Mouse (Mus musculus) MEL-GATA-1-ER (cell line): Measurements from ENCODE around the gene Cd177.
"Not testable (repeated sequence)": the region's sequence is repeated elsewhere in the genome, so short reads cannot be mapped to it uniquely, and the experiment has no call there.

Experiments
- DNase-seq: peaks from one replicate; pipeline ENCODE4 v3.0.0-alpha.2; 2012; ENCODE audit warnings: low read depth; ENCODE audit errors: extremely low read depth

Cd177 gene

GRCm38 (mm10) chr7:24760211-24760610 lies at the start of gene Cd177:
Gene Cd177, minus strand, starts transcription at chr7:24760311.
- DNase-seq = no peak

DNA sequence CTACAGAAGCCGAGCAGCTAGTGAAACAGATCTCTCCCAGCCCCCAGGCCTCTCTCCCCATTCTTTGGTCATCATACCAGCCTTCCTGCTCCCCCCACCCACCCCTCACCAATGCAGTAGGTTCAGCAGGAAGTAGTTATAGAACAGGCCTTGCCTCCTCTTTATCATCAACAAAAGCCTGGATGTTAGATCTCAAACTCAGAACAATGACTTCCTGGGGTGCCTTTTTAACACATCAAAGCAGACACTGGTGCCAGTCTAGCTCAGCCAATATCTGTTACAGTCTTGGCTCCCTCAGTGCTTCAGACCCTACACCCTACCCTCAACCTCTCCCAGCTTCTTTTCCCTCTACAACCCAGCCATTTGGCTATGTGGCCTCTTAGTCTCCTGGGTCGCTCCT lies 48.9 kb upstream of the Cd177 start:
- DNase-seq = no peak

GRCm38 (mm10) chr7:24804826-24805225 lies 44.7 kb upstream of the Cd177 start:
- no peak for DNase-seq

GRCm38 (mm10) chr7:24802149-24802767 lies 42.1 kb upstream of the Cd177 start:
- DNase-seq = no peak

- no peak for DNase-seq
These were observed 37.8 kb upstream of the Cd177 start for GRCm38 (mm10) chr7:24797918-24798317.

DNA sequence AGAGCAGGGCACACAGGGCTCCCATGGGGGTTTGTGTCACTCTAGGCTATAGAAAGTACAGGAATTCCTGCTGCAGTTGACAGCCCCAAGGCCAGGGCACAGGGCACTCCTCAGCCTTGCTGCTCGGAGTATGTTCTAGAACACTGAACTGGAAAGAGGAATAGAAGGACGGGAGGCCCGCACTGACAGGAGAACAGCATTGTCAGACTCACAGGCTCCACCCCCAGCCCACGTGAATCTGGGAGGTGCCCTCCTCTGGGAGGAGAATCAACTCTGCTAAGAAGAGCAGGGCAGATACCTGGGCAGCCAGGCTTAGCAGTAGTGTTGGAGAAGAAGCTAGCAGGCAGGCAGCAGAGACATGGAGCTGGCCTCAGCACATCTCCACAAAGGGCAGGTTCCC lies 16.8 kb upstream of the Cd177 start, which contains the start of gene Ceacam10:
Gene Ceacam10, plus strand, starts transcription at position 289 of the 400 bp plus-strand sequence.
- DNase-seq = not testable (repeated sequence)

GRCm38 (mm10) chr7:24776145-24776544 lies 16.0 kb upstream of the Cd177 start:
- DNase-seq = no peak

GRCm38 (mm10) chr7:24773942-24774535 lies 13.9 kb upstream of the Cd177 start:
- no peak for DNase-seq

- no peak for DNase-seq
These were observed 11.2 kb upstream of the Cd177 start for GRCm38 (mm10) chr7:24771361-24771760.

- DNase-seq = no peak
These were observed 2.5 kb upstream of the Cd177 start for GRCm38 (mm10) chr7:24762574-24762973.

GRCm38 (mm10) chr7:24761161-24761560 lies 1.1 kb upstream of the Cd177 start:
- DNase-seq = no peak

GRCm38 (mm10) chr7:24758520-24758919 lies 1.6 kb downstream of the Cd177 start:
- DNase-seq = no peak

DNA sequence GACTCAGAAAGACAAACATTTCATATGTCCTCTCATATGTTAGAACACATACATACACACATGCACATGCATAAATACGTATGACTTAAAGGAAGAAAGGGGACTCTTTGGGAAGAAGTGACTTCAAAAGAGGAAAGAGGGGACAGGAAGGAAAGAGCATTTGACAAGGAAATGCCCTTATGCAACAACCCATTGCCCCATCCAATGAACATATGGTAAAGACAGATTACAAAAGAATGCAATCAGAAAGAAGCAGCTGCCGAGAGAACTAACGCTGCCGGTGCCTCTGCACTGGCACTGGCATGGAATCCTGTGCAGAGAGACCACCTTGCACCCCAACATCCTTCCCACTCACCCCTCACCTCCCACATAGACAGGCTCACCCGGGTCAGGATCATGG lies 6.6 kb downstream of the Cd177 start:
- DNase-seq = no peak

GRCm38 (mm10) chr7:24751610-24752009 lies 8.5 kb downstream of the Cd177 start:
- no peak for DNase-seq

GRCm38 (mm10) chr7:24750695-24751094 lies 9.4 kb downstream of the Cd177 start:
- DNase-seq = no peak

DNA sequence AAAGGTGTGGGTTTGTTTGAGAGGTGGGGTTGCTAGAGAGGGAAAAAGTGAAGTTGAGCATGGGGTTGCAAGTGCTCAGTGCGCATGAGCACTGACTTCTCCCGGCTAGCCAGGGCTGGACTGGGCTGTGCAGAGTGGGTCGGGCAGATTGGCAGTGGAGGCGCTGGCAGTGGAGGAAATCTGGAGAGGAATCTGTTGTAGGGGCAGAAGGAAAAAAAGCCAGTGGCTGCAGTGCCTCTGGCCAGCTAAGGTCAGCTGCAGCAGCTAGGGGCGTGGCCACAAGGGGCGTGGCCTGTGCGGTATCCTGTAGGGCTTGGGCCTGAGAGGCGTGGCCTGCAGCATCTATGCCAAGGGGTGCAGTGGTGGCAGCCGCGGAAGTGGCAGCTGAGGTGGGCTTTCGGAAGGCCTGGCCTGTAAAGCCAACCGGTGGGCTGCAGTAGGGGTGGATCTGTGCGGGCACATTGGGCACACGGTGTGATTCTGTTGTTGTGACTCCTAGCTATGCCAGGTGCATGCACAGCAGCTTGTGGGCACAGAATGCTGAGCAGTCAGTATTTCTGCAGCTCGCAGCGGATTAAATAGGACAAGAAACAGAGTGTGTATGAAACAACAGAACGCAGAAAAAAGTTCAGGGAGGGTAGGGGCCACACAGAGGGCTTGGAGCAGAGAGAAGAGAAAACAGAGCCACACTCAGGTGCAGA lies 24.0 kb downstream of the Cd177 start:
- no peak for DNase-seq

- DNase-seq = not testable (repeated sequence)
These were observed 33.3 kb downstream of the Cd177 start, which contains the start of gene Gm4763 for GRCm38 (mm10) chr7:24726808-24727207. Gene Gm4763, minus strand, starts transcription at chr7:24726908.

- no peak for DNase-seq
These were observed 45.1 kb downstream of the Cd177 start for GRCm38 (mm10) chr7:24715039-24715438.

GRCm38 (mm10) chr7:24708832-24709292 lies 51.2 kb downstream of the Cd177 start, which contains the start of gene BC049730:
Gene BC049730, plus strand, starts transcription at chr7:24709242.
- no peak for DNase-seq

DNA sequence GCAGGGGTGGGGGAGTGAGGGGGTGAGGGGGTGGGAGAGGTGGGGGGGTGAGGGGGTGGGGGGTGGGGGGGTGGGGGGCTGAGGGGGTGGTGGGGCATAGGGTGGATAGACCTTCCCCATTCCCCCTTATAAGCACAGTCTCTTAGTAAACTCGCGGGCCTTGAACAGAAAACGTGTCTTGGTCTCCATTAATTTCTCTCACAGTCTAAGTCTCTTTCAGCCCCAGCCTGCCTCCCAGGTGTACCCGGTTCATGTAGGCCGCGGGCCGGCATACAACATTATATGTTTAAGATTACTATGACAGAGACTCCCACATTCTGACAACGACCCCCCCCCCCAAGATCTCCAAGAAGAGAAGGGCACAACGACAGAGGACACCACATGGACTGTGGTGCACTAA lies 57.3 kb downstream of the Cd177 start:
- not testable (repeated sequence) for DNase-seq

DNA sequence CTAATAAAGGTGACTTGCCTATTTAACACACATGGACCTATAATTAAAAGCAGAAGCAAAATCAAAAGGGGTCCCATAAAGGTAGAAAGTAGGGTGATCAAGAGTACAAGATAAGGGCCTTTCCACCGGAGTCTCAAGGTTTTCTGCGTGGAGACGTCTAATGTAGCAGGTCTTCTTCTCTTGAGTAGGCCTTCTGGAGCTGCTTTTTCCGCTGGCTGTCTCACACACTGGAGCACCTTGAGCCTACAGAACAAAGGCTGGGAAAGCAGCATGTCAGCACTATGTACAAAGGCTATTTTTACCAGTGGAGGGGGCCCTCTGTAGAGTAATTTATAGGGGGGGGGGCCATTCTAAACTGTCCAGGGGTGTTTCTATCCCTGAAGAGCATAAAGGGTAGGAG lies 62.2 kb downstream of the Cd177 start:
- not testable (repeated sequence) for DNase-seq
